Mouse (Mus musculus) liver, postnatal 0 days (tissue): ENCODE results near the gene Olfr288.

ENCODE experiments used
- CTCF ChIP-seq: sonication (generic); IDR thresholded peaks from 2 replicates; pipeline ENCODE4 v1.5.1; 2016; ENCODE audit warnings: antibody characterized with exemption, low read depth
- EP300 ChIP-seq: IDR thresholded peaks from 2 replicates; pipeline ENCODE4 v1.6.1; 2016; ENCODE audit warnings: antibody characterized with exemption, low read depth, mild to moderate bottlenecking

- TF ChIP-seq CTCF (no peak), EP300 (no peak)
These were observed 52.8 kb downstream of the Olfr288 start for GRCm38 (mm10) chr15:98142515-98142914.
